Mouse (Mus musculus): Measurements from ENCODE around the gene a. TPM values are rescaled to one million over a fixed set of nuclear protein-coding genes. Genes with fewer than 3 reads are reported as not detected.

a gene
- total RNA-seq, 2 experiments from 2014 or later: not detected

DNA sequence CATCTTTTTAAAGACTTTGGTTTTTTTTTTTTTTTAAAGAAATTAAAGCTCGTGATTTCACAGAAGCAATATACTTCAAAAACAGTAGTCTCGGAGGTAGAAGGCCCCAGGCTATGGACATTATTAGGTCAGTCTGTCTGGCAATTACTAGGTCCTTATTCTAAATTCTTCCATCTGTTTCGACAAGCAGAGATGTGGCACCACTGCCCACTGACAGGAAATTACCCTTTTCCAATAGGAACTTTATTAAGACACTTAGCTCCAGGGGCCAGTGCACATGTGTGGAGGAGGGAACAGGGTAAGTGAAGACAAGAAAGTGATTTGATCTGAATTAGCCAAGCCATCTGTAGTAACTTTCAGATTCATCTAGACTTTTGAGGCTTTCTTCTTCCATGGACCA, 263.5 kb downstream of the a start:
- no peak for DNase-seq

DNA sequence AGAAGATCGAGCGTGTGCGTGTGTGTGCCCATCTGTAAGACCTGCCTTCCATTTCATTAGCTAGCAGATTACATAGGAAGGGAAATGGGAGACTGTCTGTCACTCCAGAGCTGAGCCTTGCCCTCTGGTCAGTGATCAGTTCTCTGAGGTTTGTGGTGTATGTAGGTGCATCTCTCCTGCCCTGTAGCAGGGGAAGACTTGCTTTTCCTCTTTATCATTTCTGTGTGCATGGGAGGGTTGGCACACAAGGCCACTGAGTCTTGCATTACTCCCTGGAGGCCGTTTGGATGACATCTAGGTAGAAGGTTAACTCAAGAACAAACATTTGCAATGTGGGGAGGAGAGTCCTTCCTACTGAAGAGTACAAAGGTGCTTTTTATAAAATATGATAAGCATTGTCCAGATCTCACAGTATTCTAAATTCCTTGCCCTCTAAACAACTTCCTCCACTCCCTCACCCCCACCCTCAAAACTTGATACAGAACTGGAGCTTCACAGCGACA, 264.9 kb downstream of the a start:
- peak; percentile 31 for DNase-seq

DNA sequence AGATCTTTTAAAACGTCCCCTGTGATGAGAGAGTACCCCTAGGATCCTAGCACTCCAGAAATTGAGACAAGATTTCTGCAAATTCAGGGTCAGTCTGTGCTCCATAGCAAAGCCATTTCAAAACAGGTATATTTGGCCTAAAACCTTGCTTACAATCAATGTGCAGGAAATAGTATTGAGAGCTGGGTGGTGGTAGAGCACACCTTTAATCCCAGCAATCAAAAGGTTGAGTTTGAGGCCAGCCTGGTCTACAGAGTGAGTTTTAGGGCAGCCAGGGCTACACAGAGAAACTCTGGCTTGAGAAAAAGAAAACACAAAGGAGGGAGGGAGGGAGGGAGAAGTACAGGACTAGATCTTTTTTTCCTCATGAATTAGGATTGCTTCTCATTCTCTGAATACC, 266.2 kb downstream of the a start:
- DNase-seq: no peak

DNA sequence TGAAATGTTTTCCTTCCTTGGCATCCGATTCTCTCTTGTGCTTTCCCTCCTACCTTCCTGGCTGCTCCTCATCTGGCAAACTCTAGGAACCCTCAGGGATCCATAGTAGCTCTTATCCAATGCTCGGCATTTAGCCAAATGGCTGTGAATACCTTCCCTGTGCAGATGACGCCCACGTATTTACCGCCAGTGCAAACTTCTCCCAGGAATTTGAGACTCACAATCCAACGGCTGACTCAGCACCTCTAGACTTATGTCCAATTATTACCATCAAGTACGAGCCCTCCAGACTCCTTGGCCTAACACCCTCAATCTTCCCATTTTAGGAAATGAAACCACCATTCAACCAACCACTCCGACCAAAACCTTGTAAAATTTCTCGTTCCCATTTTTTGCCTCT, 279.8 kb downstream of the a start:
- peak; percentile 30 for DNase-seq

- no peak for DNase-seq
These were observed 281.3 kb downstream of the a start for GRCm38 (mm10) chr2:155072353-155073145.

DNA sequence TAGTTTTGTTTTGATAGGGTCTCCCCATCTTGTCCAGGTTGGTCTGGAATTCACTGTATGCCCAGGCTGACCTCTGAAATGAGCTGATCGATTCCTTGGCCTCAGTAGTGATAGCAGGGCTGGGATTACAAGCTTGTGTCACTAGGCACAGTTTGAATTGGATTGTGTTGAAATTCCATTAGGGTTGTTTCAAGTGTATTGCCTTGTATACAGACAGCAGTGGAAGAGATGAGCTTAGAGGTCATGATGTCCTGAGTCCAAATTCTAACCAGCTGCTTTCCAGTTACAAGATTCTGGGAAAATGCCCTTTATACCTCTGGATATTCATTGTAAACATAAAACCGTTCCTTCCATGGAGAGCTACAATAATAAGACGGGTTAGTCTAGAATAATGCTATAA, 282.1 kb downstream of the a start:
- DNase-seq: no peak

GRCm38 (mm10) chr2:155073978-155074765, 283.0 kb downstream of the a start, which contains the start of gene Ahcy:
Ahcy (minus strand) TSS chr2:155074497.
- peak; percentile 92 for DNase-seq

DNA sequence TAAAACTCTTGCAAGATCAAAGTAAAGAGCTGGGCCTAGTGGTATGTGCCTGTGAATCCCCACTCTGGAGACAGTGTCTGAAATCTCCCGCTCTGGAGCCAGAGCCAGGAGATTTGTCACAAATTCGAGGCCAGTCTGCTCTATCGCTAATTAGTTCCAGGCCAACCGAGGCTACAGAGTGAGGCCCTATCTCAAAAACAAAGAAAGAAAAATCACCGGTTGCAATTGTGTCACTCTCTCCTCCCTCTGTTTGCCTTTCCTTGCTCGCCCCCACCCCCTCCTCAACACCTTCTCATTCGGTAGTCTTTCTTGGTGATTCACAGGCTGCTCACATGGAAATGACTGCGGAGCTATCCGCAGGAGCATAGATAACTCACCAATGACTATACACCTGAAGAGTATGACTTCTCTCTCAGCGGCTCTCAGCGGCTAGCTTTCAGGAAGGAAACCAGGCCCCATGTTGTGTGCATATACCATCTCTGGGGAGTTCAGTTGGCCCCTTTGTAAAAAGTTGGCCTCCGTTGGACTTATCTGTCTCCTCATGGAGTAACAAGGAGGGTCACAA, 283.6 kb downstream of the a start:
- DNase-seq: no peak

- DNase-seq: no peak
These were observed 284.4 kb downstream of the a start for GRCm38 (mm10) chr2:155075649-155076048.

- no peak for DNase-seq
These were observed 288.4 kb downstream of the a start for GRCm38 (mm10) chr2:155079500-155080178.

GRCm38 (mm10) chr2:155080179-155080530, 289.0 kb downstream of the a start:
- no peak for DNase-seq

DNA sequence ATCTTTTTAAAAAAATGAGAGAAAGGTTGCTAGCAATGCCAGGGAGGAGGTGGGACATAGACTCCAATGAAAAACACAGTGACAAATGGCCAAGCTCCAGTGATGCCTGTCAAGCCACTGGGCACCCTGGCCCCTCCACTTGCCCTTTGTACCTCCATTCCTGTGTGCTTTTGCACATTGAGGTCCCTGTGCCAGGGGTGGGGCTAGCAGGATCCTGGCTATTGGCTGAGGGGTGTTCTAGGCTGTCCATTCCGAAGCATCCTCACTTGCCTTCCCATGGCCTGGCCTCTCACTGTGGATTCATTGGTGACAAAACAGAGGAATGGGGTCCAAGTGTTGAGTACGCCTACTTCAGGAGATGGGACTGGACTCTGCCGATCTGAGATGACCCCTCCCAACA, 289.9 kb downstream of the a start:
- no peak for DNase-seq

DNA sequence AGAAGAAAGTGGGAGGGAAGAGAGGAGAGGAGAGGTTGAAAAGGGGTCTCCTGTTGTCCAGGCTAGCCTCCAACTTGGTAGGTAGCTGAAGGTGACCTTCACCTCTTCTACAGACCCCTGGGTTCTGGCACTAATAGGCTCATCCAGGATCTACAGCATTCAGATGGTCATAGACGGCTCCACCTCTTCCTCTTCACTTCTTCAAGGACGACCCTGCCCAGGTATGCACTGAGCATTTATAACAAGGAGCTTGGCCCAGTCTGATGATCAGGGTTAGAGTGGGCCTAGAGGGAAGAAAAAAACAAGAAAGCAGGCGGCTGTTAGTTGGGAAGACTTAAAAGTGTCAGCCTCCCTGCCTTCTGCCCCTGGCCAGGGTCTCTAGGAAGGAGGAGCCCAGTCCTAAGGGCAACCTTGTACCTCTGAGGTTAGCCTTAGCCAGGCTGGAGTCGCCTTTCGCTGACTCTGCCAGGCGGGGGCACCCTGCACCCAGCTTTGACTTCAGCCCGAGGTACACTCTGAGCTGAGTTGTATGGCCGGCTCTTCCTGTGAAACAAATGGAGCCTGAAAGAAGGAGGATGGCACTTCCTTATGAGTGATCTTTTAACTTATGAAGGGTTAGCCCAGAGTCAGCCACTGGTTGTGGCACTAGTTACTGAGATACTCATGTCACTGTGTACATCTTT, 291.1 kb downstream of the a start:
- peak; percentile 87 for DNase-seq

DNA sequence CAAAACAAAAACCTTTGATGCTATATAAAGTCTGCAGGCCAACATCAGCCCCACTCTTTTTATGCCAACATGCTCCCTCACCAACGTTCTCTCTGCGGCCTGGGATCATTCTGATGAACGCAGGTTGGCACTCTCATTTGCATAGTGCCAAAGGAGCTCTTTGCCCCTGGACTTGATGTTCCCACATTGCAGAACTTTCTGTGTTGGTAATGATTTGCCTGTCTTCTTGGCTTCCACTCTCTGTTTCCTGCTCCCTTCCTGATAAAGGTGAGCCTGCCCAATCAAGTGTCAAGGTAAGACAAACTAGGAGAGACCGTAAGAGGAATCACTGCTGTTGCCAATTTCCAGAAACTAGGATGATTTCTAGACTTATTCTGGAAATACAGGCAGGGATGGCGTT, 293.3 kb downstream of the a start:
- DNase-seq: no peak

- no peak for DNase-seq
These were observed 295.1 kb downstream of the a start for GRCm38 (mm10) chr2:155086328-155086727.

DNA sequence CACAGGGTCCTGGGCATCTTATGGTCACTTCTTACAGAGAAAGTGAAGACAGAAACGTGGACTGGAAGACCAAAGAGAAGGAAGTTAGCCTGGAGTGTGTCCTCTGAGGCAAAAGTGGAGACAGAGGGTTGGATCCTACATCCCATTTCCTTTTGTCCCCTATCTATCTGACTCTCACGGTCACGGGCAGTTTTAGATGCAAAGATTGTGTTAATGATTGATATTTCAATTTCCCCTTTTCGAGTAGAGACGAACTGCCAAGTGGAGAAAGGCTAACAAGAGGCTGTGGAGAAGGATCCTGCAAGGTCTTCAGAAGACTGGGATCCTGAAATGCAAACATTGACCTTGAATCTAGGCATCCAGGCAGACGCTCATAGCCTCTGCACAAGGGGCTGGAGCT, 297.1 kb downstream of the a start:
- no peak for DNase-seq

DNA sequence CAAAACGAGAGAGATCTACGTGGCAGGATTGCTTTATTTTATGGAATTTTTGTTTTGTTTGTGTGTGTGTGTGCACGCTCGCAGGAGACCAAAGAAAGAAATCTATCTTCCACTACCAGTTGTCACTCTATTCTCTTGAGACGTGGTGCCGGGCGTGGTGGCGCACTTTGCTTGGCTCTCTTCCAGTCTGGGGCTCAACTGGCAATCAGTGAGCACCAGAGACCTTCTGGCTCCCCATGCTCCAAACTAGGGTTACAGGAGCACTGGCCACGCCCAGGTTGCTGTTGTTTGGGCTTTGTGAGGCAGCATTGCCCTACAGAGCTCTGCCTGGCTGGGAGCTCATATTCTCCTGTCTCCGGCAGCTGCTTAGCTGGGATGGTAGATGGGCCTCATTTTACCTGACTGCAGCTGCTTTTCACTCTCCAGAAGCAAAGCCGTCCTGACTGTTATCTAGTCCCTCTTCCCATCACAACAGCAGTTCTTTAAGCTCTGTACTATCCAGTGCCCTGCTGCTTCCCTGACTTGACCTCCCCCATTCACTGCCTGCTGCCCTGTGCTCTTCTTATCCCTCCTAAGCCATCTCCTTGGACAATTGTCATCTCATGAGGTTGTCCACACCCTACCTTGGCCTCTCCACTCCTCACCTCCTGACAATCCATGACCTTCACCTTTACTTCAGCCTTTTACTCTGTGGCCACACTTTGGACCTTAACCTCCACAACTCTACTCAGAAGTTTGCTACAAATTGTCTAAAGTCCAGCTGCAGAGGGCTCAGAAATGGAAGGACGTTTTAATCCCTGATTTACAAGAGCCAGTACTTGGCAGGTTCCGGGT, 299.9 kb downstream of the a start:
- peak; percentile 69 for DNase-seq

DNA sequence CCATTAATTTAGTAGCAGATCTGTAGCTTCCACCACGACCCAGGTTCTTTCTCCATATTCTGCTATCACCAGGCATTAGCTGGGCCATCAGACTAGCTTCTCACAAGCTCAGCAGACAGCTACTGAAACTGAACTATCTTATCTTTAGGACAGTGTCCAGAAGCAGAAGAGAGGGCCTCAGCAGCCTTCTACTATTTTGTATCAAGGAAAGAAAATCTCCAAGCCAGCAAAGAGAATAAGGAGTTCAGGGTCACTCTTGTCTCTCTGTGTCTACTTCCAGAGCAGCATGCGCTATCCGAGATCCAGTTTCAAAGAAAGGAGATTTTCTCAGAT, 300.5 kb downstream of the a start:
- DNase-seq: no peak

DNA sequence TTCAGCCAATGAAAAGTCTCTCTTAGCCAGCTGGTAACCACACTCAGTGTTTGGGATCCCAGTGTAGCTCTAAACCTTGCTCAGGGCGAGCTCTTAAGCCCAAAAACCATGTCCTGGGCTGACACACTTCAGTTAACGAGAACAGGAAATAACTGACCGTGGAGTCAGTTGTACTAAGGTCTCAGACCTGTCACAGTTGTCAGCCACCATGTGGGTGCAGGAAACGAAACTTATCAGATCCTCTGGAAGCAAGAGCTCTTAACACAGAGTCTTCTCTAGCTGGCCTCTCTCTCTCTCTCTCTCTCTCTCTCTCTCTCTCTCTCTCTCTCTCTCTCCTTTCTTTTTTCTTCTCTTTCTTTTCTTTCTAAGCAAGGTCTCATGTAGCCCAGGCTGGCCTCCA, 302.2 kb downstream of the a start:
- DNase-seq: no peak

- peak; percentile 34 for DNase-seq
These were observed 307.6 kb downstream of the a start for GRCm38 (mm10) chr2:155098720-155099380.

DNA sequence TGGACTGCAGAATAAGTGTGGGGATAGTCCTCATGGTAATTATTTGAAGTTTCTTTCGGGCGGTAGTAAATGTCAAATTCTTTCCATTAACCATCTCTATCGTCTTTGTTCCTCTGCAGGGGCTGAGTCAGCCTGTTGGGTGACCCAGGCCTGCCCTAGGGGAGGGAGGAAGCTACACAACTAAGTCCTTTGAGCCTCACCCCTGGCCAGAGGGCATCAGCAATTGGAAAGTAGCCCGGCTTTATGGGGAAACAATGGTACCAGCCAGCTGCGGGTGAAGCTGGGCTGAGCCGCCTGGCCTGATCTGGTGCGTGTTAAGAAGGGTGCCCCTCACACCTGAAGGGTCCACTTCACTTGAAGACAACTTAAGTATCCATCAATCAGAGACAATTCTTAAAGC, 308.2 kb downstream of the a start:
- peak; percentile 53 for DNase-seq

Measured in adrenal gland, postnatal 10 days (tissue).